Mouse (Mus musculus) adrenal gland, adult 2 months (tissue): Measurements from ENCODE around the gene Ip6k1. TPM values are rescaled to one million over a fixed set of nuclear protein-coding genes. Genes with fewer than 3 reads are reported as not detected.

Experiments used
- DNase-seq: peaks from one replicate; pipeline ENCODE4 v3.0.0; 2021
- polyA plus RNA-seq: library from polyadenylated mRNA; depleted of rRNA; stranded (reverse); fragments of >200 nt; gene quantifications from 2 replicates; pipeline ENCODE4 v1.2.3, GENCODE M21; 2012
- total RNA-seq, 2 experiments: library from RNA; stranded (reverse); gene quantifications; 2 replicates each; pipeline ENCODE4 v1.2.3; 2021

Ip6k1 gene
- total and polyA plus RNA-seq, 3 experiments, result 115 to 217 (median 139) TPM

- no peak for DNase-seq
These were observed 25.6 kb downstream of the Ip6k1 start for GRCm38 (mm10) chr9:108027867-108028266.

GRCm38 (mm10) chr9:108032126-108032525 is 29.8 kb downstream of the Ip6k1 start:
- DNase-seq, result no peak

GRCm38 (mm10) chr9:108035331-108036156 is 33.2 kb downstream of the Ip6k1 start:
- no peak for DNase-seq

- DNase-seq, result no peak
These were observed 42.6 kb downstream of the Ip6k1 start for GRCm38 (mm10) chr9:108044751-108045492.

GRCm38 (mm10) chr9:108046582-108046981 is 44.3 kb downstream of the Ip6k1 start:
- no peak for DNase-seq

- no peak for DNase-seq
These were observed 45.6 kb downstream of the Ip6k1 start for GRCm38 (mm10) chr9:108047601-108048565.

GRCm38 (mm10) chr9:108048566-108048955 is 46.3 kb downstream of the Ip6k1 start:
- DNase-seq, result no peak

GRCm38 (mm10) chr9:108049016-108049455 is 46.7 kb downstream of the Ip6k1 start, which contains the start of gene Gmppb:
TSS of gene Gmppb (plus strand) at chr9:108049242.
- peak; percentile 98 for DNase-seq

- no peak for DNase-seq
These were observed 47.4 kb downstream of the Ip6k1 start for GRCm38 (mm10) chr9:108049561-108050251.

GRCm38 (mm10) chr9:108051184-108051930 is 49.1 kb downstream of the Ip6k1 start:
- DNase-seq, result no peak

GRCm38 (mm10) chr9:108051931-108052220 is 49.6 kb downstream of the Ip6k1 start:
- no peak for DNase-seq

GRCm38 (mm10) chr9:108052411-108052810 is 50.1 kb downstream of the Ip6k1 start:
- no peak for DNase-seq

GRCm38 (mm10) chr9:108052885-108053664 is 50.8 kb downstream of the Ip6k1 start, which contains the start of gene Amigo3:
TSS of gene Amigo3 (plus strand) at chr9:108053159.
- DNase-seq, result peak; percentile 96

GRCm38 (mm10) chr9:108053665-108054225 is 51.4 kb downstream of the Ip6k1 start:
- no peak for DNase-seq

GRCm38 (mm10) chr9:108054331-108055040 is 52.2 kb downstream of the Ip6k1 start:
- no peak for DNase-seq

- DNase-seq, result no peak
These were observed 52.8 kb downstream of the Ip6k1 start for GRCm38 (mm10) chr9:108055061-108055460.

GRCm38 (mm10) chr9:108055661-108056237 is 53.4 kb downstream of the Ip6k1 start:
- DNase-seq, result no peak
